In genomic region chr16:85171976-85172570, GRCm38 (mm10) we compare ENCODE assay signal across 8 mouse cellular contexts. TPM values are rescaled to one million over a fixed set of nuclear protein-coding genes. Genes with fewer than 3 reads are reported as not detected.
A peak's percentile ranks its signal among the peaks of the same experiment; 100 is the strongest.
DNase-seq lines count a peak whose midpoint lies in the region; ATAC-seq and TF ChIP-seq lines count a peak whose summit lies in the region.

No protein-coding gene starts in this region.

- TF ChIP-seq CTCF in liver, adult 2 months (IDR thresholded peaks at IDR 0.05; ENCODE audit: low read depth, low read length), result no peak

- H3K79me2 ChIP-seq in liver, adult 2 months (ENCODE audit: control insufficient read depth, insufficient read depth, low read length), result peaks cover 7% of the 10 kb centered on the region; the same call in 1 of the 2 replicates

- DNase-seq in cerebellum, adult 11-12 months, result peak; percentile 66
- no peak for DNase-seq in cerebellum, adult 11 months
- DNase-seq in cerebellum, postnatal 10 days, result peak; percentile 75 to 79
- peak; percentile 19 to 38 for DNase-seq in frontal cortex, postnatal 25 days (ENCODE audit: low spot score in 2 of 2)
- DNase-seq in kidney, adult 9 months, result peak; percentile 64
- DNase-seq in liver, adult 2 months (ENCODE audit: extremely low read depth, low read depth, low spot score), result no peak
- no peak for DNase-seq in gastrocnemius, adult 18-20 months (ENCODE audit: low spot score)

- peaks cover 5% of the 10 kb centered on the region for H3K4me1 ChIP-seq in liver, adult 2 months (ENCODE audit: control insufficient read depth, insufficient read depth, low read length)
- peaks cover 27% of the 10 kb centered on the region for H3K4me1 ChIP-seq in neural tube, embryonic 12.5 days

- peak overlapping the region; percentile 93 for H3K9ac ChIP-seq in liver, adult 2 months (ENCODE audit: low read depth, low read length)
- H3K9ac ChIP-seq in neural tube, embryonic 12.5 days, result peak overlapping the region; percentile 97

- peak; percentile 60 for ATAC-seq in neural tube, embryonic 12.5 days (ENCODE audit: low FRiP score, low read depth)

- H3K4me3 ChIP-seq in liver, adult 2 months (ENCODE audit: insufficient read depth, low read depth, low read length), result peak overlapping the region; percentile 73
- peak overlapping the region; percentile 90 for H3K4me3 ChIP-seq in neural tube, embryonic 12.5 days

- H3K36me3 ChIP-seq in liver, adult 2 months (ENCODE audit: control insufficient read depth, insufficient read depth, low read length), result no peaks in the 10 kb centered on the region
- H3K36me3 ChIP-seq in neural tube, embryonic 12.5 days, result peaks cover 5% of the 10 kb centered on the region

- no peak for TF ChIP-seq POLR2A in liver, adult 2 months (IDR thresholded peaks at IDR 0.05; ENCODE audit: extremely low read depth, insufficient read depth, low read length)

- H3K27ac ChIP-seq in liver, adult 2 months (replicated peaks; ENCODE audit: insufficient read depth, low read depth, low read length), result no peak overlapping the region; the same call in 1 of the 2 replicates
- peak overlapping the region; percentile 90 for H3K27ac ChIP-seq in neural tube, embryonic 12.5 days

- H3K9me3 ChIP-seq in neural tube, embryonic 12.5 days, result no peaks in the 10 kb centered on the region

- H3K27me3 ChIP-seq in liver, adult 2 months (ENCODE audit: control insufficient read depth, insufficient read depth, low read length), result no peaks in the 10 kb centered on the region
- no peaks in the 10 kb centered on the region for H3K27me3 ChIP-seq in neural tube, embryonic 12.5 days (replicated peaks)

- peak overlapping the region; percentile 75 for H3K4me2 ChIP-seq in neural tube, embryonic 12.5 days (replicated peaks)

- WGBS in liver, adult 2 months, result 23% methylated on average over 10 of the region's 10 CpGs
- WGBS in neural tube, embryonic 12.5 days, result under 1% methylated on average over 10 of the region's 10 CpGs

RNA-seq across cellular contexts. Expression of gene App, which starts 1.5 kb away (rescaled TPM):
- total RNA-seq in liver, adult 2 months (2014; rRNA removed), result 29.9 and 40.0 TPM in 2 replicates
- polyA plus RNA-seq in liver, adult 2 months (2012; rRNA removed), result 27.1 and 28.9 TPM in 2 replicates
- polyA plus RNA-seq in neural tube, embryonic 12.5 days (2016; fragmentation: Nextera tagmentation; extraction: Ambion mirVana), result 292 and 323 TPM in 2 replicates
- 10 to 100 TPM; 68.7 to 96.8 TPM for total RNA-seq in gastrocnemius, adult 18-20 months (2021)

Comparison
In these comparisons a context has a peak if more than half of its experiments do, and no peak if none do; other contexts are left out.
1. DNase-seq: peak in cerebellum, adult 11-12 months (single experiment), cerebellum, postnatal 10 days (2 of 2), frontal cortex, postnatal 25 days (2 of 2) and kidney, adult 9 months (single experiment); none in cerebellum, adult 11 months (single experiment), liver, adult 2 months (single experiment) and gastrocnemius, adult 18-20 months (single experiment).